Mouse (Mus musculus): Measurements from ENCODE around the gene D10Wsu102e.

- TF ChIP-seq CTCF (IDR thresholded peaks at IDR 0.05; ENCODE audit: low read depth, low read length) (no peak), POLR2A (IDR thresholded peaks at IDR 0.05; ENCODE audit: extremely low read depth, insufficient read depth, low read length) (no peak)
Measured at GRCm38 (mm10) chr10:83533910-83534283, 173.9 kb downstream of the D10Wsu102e start, which contains the start of gene Aldh1l2.

Data from liver, adult 2 months (tissue).